Mouse (Mus musculus): ENCODE measurements at regions not wholly inside any gene's neighbourhood (a gene's known extent, or its start where the extent isn't known, plus 50 kb on each side); places are given as distances from the start of the nearest gene placed in this dataset.

DNA sequence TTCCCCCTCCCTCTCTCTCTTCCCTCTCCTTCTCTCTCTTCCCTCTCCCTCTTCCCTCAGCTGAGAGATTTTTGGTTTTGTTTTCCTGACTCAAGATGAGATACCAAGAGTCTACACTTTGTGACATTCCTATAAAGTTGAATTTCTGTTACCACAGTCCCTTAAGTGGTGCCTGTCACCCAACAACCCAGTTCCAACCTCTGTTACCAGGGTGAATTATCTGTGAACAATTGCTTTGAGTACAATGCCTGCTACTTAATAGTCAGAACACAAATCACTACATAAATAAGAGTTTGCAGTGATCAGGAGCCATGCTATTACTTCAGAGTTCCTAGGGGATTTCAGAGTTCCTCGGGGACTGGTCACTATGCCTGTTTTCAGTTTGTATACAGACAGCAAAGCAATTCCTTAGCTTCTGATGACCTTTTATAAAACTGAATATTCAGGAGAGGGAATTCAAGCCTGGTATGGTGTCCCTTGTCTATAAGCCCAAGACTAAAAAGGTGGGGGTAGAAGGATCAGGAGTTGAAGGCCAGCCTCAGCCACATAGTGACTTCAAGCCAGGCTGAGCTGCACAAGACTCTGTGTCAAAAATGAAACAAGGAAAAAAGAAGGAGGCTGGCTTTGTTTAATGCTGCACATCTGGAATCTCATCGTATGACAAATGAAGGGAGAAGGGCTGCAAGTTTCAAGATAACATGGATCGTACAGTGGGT is 99.2 kb upstream of the F13a1 start:
- DNase-seq (ENCODE audit: low read depth): no peak

DNA sequence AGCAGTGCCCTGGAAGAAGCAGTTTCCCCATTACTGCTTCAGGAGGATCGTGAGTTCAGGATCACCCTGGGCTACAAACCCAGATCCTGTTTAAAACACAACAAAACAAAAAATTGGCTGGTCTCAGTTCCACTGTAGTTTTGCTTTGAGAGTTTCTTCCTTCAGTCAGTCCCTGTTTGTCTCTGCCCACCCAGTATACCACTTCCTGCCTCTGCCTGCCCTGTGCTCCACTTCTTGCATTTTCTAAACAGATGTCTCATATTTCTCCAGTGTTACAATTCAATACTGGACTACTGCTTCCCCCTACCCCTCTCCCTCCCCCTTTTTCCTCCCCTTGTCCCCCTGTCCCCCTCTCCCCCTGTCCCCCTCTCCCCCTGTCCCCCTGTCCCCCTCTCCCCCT is 98.6 kb upstream of the F13a1 start:
- DNase-seq (ENCODE audit: low read depth): peak; percentile 40

DNA sequence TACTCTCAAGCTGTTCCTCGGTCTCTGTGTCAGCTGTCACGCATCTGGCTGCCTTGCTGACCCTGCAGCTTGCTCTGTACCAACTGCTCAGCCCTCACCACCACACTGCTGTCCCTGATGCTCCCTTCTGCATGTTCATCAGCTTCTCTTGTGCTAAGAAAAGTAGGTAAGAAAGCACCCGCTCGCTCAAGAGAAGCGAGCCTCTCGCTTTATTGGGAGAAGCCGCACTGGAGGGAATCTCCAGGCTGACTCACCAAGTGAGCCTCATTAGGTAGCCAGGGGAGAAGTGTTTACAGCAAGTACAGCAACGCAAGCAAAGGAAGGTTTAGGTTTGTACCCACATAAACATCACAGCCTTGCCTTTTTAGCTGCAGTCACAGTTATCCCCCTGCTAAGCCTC is 97.7 kb upstream of the F13a1 start:
- no peak for DNase-seq (ENCODE audit: low read depth)

DNA sequence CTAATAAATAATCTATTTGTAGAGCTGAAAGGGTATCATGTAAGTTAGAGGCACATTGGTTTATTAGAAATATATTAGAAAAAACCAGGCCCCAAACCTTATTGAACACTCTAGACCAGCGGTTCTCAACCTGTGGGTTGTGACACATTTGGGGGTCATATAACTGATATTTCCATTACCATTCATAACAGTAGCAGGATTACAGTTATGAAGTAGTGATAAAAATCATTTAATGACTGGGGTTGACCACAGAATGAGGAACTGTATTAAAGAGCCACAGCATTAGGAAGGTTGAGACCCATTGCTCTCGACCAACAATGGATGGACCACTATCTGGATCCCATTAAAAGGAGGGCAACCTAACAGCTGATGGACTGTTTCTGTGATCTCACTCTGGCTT is 92.8 kb upstream of the F13a1 start:
- no peak for DNase-seq (ENCODE audit: low read depth)

DNA sequence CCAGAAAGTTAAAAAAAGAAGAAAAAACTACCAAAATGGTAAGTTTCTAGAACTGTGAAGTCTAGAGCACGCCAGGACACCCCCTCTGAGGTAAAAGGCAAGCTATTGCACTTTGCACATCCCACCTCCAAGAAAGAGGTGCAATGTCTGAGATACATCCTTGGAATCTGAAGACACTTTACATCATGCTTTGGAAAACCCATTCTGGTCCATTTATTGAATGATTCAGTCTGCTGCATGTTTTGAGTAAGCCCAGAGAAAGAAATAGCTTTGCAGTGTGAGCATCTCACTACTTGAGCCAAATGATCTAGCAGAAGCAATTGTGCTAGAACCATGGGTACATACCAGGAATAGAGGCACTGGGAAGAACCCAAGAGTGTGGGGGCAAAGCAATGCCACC is 85.1 kb upstream of the F13a1 start:
- DNase-seq (ENCODE audit: low read depth): no peak

DNA sequence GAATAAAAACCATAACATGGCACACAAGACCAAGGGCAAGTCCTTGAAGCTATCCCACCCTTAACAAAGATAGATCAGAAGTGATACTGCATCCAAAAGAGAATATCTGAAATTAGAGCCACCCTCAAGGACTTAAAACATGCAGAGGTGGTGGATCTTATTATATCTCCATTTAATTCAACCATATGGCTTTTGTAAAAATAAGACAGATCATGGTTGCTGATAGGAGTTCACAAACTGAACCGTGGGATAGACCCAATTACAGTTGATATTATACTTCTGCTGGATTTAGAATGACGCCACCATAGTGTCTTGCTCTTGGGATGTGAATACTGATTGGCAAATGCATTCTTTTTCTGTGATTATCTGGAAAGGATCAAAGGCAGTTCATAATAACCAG is 84.5 kb upstream of the F13a1 start:
- DNase-seq (ENCODE audit: low read depth): no peak

DNA sequence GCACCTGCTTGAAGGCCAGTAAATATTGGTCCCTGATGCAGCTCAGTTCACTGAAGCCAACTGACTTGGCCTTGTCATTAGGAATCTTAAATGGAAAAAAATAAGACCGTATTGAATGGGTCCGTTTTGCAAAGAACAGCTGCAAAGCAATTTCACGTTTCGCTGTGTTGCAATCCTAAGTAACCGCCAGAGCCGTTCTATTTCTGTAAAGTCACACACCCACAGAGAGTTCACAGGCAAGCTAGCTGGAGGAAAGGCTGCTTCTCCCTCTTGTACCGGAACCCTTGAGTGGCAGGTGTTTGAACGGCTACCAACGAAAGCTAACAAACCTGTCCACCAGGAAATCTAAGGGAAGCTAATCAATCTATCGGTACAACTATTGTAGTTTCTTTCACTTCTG is 80.6 kb upstream of the F13a1 start:
- DNase-seq (ENCODE audit: low read depth): peak; percentile 18

DNA sequence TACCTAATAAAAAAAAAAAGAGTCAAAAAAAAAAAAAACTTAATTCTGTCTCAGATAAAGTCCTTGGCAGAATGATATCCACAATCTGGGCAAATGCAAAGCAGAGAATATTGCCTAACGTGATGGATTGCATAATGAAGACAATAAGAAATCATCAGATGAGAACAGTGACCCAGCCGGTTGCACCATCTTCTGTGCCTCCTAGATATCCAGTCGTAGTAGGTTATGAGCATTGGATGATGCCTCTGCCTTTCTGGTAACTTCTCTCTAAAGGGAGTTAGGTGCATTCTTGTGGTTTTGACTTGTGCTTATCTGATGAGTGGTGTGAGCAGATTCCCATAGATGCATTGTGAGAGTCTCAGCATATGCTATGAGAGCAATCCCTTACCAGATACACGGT is 71.6 kb upstream of the F13a1 start:
- no peak for DNase-seq (ENCODE audit: low read depth)

DNA sequence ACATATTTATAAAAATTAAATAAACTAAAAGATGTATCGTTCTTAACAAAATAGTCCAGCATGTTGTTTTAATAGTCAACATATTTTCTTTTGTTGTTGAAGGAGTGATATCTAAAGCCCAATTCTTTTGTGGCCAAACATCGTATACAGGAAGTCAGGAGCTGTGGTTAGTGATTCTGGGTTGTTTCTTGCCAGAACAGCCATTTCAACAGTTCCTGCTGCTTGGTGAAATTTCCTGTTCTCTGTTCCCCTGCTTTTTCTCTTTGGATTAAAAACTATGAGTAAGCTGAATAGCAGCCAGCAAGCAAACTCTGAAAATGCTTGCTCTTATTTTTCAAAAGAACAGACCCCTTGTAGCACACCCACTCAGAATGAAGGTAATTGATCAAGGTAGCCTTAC is 70.2 kb upstream of the F13a1 start:
- DNase-seq (ENCODE audit: low read depth): no peak

DNA sequence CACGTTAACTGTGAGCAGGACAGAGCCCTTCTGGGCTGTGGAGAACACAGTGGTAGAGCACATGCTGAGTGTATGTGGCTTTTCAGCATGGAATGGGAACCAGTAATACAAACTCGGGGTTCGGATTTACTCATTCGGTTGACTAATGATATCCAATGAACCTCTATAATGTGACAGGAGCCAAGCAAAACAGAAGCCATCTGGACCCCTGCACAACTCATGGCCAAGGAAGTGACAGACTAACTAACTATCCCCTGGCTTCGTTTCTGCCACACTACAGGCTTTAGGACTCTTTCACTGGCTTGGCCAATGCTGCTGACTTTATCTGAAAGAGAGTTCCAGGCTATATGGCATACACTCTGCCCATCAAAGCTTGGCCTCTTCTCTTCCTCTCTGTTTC is 64.3 kb upstream of the F13a1 start:
- DNase-seq (ENCODE audit: low read depth): no peak

DNA sequence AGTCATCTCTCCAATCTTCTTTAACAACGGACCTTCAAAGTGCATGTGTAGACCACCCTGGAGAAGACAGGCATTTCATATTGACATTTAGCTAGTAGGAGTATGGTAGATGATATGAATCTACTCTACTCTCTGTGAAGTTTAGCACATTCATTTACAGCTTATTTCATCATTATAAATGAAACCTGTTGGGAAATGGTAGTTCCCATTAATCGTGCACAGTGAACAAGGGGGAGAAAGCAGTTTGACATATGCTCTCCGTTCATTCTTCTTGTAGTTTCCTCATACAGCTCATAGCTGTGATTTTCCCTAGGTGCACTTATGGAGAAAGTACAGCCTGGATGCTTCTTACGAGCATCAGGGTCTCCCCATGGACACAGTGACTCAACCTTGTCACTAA is 61.7 kb upstream of the F13a1 start:
- DNase-seq (ENCODE audit: low read depth): no peak

DNA sequence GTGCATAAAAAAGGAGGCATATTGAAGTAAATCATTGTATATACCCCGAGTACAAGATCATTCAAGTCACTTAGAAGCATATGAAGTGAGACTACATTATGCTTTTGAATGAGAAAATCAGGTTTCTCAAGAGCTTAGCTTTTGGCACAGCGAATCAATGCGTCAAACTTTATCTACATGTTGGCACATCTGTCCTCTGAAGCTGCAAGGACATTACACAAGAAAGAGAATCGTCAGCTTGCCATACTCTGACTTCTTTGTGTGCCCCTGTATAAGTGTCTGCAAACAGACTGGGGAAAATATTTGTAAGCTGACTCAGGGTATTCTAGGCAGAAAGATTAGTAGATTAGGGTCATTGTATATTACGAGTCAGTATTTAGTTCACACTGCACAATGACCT is 57.7 kb upstream of the F13a1 start:
- DNase-seq (ENCODE audit: low read depth): no peak

DNA sequence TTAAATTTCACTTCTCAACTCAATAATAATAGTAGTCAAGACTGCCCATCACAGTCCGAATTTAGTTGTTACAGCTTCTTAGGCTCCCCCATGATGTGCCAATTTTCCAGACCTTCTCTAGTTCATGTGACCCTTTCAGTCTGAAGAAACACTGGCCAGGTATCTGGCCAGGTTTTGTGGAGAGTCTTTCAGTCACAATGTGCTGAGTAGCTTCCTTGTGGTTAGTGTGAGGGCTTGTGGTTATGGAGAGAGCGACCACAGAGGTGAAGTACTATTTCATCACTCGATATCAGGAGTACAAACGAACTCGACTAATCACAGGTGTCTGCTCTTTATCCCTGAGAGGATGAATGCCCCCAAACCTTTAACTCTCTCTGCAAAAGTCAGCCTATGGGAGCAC is 56.0 kb upstream of the F13a1 start:
- DNase-seq (ENCODE audit: low read depth): no peak

DNA sequence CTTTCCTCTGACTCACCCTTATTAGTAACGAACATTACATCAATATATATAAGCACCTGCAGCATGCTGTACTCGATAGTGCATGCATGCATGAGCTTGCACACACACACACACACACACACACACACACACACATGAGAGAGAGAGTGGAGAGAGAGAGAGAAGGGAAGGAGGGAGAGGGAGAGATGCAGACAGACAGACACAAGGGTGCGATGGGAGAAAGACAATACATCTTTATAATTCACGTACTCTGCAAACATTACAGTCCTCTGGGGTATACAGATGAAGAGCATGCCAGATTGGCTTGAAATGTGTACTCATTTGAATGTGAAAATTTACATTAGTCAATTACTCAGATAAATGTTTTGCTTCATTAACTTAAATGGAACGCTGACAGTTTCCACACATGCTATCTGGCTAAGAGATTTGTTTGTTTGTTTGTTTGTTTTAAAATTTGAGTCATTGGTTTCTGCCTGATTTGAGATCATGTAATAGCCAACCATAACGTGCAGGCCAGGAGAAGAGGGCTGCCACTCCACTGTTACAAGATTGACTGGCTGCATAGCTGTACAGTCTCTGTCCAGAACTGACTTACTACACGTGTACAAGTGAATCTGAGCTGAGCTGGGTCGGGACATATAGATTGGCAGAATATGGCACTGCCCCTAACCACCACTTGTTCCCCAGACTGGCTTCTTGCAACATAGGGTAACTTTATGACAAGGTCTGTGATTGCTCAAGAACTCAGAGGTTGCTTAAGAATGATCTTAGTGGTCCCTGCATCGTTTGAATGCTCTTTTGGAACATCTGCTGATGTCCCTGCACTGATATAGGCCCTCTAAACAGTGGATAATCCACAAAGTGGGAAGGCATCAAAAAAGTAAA is 54.6 kb upstream of the F13a1 start:
- no peak for DNase-seq (ENCODE audit: low read depth)

DNA sequence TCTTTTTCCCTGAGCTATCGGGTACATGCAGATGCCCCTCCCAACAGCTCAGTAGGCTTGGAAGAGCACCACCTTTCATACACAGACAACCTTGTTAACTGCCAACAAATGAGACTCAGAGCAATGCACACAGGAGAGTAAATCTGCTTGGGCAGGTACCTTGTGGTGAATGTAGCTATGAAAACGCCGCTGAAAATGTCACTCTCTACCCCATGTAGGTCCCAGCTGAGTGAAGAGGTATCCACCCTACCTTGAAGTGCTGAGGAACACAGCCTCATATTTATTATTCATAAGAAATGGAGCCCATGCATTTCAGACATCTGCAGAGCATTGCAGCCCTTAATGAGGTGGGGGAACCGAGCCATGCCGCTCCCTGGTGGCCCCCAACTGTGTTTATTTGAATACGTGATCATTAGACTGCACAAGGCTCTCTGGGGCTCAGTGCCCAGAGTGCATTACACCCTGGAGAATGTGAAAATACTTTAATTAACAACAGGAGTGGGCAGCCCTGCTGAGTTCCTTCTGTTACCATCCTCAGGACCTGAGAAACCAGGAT is 53.8 kb upstream of the F13a1 start:
- no peak for DNase-seq (ENCODE audit: low read depth)

DNA sequence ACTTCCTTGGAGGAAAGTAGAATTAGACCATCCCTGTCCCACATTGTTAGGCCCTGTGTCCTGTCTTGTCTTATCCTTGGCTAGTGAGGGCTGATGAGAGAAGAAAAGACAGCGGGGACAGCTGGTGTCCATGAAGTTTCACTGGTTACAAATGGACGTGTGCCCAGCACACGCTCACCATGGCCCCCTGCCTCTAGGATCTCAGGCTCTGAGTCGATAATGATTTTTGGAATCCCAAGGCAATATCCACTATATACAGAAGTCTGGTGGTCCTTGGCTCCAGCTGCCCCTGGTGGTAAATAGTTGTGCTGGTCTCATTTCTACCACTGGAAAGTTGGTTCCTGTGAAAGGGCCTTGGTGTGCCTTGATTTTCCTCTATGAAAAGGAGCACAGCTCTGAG is 51.7 kb upstream of the F13a1 start:
- DNase-seq (ENCODE audit: low read depth): no peak

Data from induced T-regulatory cell, adult 2 months (primary cell).